Mouse (Mus musculus) neural tube, embryonic 15.5 days (tissue): ENCODE data around the gene Gm20388. TPM values are rescaled to one million over a fixed set of nuclear protein-coding genes. Genes with fewer than 3 reads are reported as not detected.
A peak's percentile ranks its signal among the peaks of the same experiment; 100 is the strongest.

Experiments
- ATAC-seq: fragments of 200-750 bp; cut with Nextera tagmentation; 2 replicates; pipeline ENCODE4 v1.8.0; 2017; ENCODE audit warnings: mild to moderate bottlenecking, moderate TSS enrichment, moderate library complexity; ENCODE audit not compliant: low FRiP score
- H3K27ac ChIP-seq: fragments of 300-500 bp; sonication (generic); replicated peaks from 2 replicates; pipeline ENCODE4 v1.5.1; 2015; ENCODE audit warnings: mild to moderate bottlenecking, inconsistent platforms
- H3K27me3 ChIP-seq: fragments of 300-500 bp; sonication (generic); replicated peaks from 2 replicates; pipeline ENCODE4 v1.6.1; 2015; ENCODE audit warnings: inconsistent platforms
- H3K36me3 ChIP-seq: fragments of 300-500 bp; sonication (generic); 2 replicates; pipeline ENCODE4 v1.6.1; 2015; ENCODE audit warnings: inconsistent platforms
- H3K4me1 ChIP-seq: fragments of 300-500 bp; sonication (generic); 2 replicates; pipeline ENCODE4 v1.6.1; 2015; ENCODE audit warnings: inconsistent platforms
- H3K4me2 ChIP-seq: fragments of 300-500 bp; sonication (generic); 2 replicates; pipeline ENCODE4 v1.6.1; 2015; ENCODE audit warnings: inconsistent platforms, mild to moderate bottlenecking, moderate library complexity
- H3K4me3 ChIP-seq: fragments of 300-500 bp; sonication (generic); replicated peaks from 2 replicates; pipeline ENCODE4 v1.5.1; 2015; ENCODE audit warnings: mild to moderate bottlenecking, inconsistent platforms
- H3K9ac ChIP-seq: fragments of 300-500 bp; sonication (generic); replicated peaks from 2 replicates; pipeline ENCODE4 v1.6.1; 2015; ENCODE audit warnings: mild to moderate bottlenecking, inconsistent platforms
- H3K9me3 ChIP-seq: fragments of 300-500 bp; sonication (generic); replicated peaks from 2 replicates; pipeline ENCODE4 v1.6.1; 2016; ENCODE audit warnings: inconsistent platforms
- WGBS: fragments of 180-500 bp; shearing (Covaris S2); methylation state at CpG from one replicate; pipeline ENCODE4 v1.1.7; 2015; ENCODE audit warnings: mixed read lengths; 5-methylcytosine and 5-hydroxymethylcytosine counted together
- polyA plus RNA-seq: library from polyadenylated mRNA; unstranded; fragments of >200 nt; fragmentation: Nextera tagmentation; extraction: Ambion mirVana; gene quantifications from 2 replicates; pipeline ENCODE4 v1.2.1, GENCODE M21; 2015

Gm20388 gene
- polyA plus RNA-seq, 1 experiment from 2014 or later: not detected

DNA sequence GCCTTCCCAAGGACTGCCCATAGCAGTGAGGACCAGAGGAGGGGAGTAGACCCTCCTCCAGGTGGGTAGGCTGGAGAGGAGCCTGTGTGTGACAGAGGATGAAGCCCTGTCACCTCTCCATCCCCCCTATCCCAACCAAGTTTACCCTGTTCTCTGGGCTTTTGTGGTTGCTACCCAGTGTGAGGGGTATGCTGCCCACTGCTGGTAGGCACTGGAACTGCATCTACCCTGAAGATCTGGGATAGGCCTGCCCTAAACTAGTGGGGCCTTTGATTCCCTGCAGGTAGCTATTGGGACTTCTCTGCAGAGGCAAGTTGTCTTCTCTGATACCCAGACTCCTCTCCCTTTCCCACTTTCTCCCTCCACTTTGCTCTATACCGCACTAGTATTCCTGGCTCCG is 2348.7 kb downstream of the Gm20388 start:
- H3K4me2 ChIP-seq: no peak overlapping the region
- no peak overlapping the region for H3K27ac ChIP-seq
- no peaks in the 10 kb centered on the region for H3K36me3 ChIP-seq
- peaks cover 7% of the 10 kb centered on the region; the same call in 1 of the 2 replicates for H3K4me1 ChIP-seq
- WGBS: 66% methylated on average over 2 of the region's 2 CpGs
- H3K4me3 ChIP-seq: no peak overlapping the region
- ATAC-seq: no peak
- peaks cover 9% of the 10 kb centered on the region; the same call in 1 of the 2 replicates for H3K27me3 ChIP-seq
- no peak overlapping the region for H3K9ac ChIP-seq
- no peaks in the 10 kb centered on the region for H3K9me3 ChIP-seq

DNA sequence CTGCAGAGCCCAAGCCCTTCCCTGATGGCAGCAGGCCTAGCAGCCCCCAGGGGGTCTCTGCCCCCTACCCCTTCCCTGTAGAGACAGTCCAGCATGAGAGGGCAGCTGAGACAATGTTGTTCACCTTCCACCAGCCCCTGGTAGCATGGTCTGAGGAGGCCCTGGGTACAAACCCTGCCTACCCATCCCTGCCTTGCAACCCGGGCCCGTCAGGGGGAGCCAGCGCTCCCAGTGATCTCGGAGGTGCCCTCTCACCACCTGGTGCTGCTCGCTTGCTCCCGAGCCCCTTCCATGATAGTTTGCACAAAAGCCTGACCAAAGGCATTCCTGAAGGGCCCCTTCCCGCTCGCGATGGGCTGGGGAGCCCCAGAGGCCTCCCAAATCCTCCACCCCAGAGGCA is 2350.1 kb downstream of the Gm20388 start:
- WGBS: 53% methylated on average over 9 of the region's 9 CpGs
- Histone ChIP-seq H3K27ac (no peak overlapping the region), H3K9me3 (no peaks in the 10 kb centered on the region), H3K27me3 (peaks cover 7% of the 10 kb centered on the region; the same call in 1 of the 2 replicates), H3K4me3 (no peak overlapping the region), H3K36me3 (no peaks in the 10 kb centered on the region), H3K4me1 (peaks cover 10% of the 10 kb centered on the region; the same call in 1 of the 2 replicates), H3K9ac (no peak overlapping the region), H3K4me2 (no peak overlapping the region)
- ATAC-seq: no peak

DNA sequence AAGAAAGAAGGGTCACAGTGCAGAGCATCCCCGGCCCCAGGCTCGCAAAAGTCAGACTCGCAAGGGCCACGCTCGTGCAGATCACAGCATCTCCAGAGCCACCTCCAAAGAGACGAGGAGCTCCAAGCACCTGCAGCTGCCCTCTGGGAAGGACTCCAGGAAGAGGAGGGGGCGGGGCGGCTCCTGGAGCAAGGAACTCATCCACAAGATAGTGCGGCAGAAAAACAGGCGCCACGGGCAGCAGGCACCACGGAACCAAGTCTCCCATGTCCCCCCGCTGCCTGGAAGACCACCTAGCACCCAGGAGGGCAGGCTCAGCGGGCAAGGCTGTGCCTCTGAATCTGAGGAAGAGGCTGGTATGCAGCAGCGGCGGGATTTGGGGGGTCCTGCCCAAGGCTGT is 2352.2 kb downstream of the Gm20388 start:
- WGBS: 70% methylated on average over 16 of the region's 16 CpGs
- H3K27ac ChIP-seq: no peak overlapping the region
- H3K4me3 ChIP-seq: no peak overlapping the region
- peaks cover 3% of the 10 kb centered on the region; the same call in 1 of the 2 replicates for H3K27me3 ChIP-seq
- no peak for ATAC-seq
- 0 out of 2 replicates have a peak, but pooled peaks cover 7% of the 10 kb centered on the region for H3K4me1 ChIP-seq
- H3K4me2 ChIP-seq: no peak overlapping the region
- H3K9ac ChIP-seq: no peak overlapping the region
- H3K9me3 ChIP-seq: no peaks in the 10 kb centered on the region
- no peaks in the 10 kb centered on the region for H3K36me3 ChIP-seq

GRCm38 (mm10) chr8:122264243-122264642 is 2353.6 kb downstream of the Gm20388 start:
- Histone ChIP-seq H3K27me3 (peaks cover 3% of the 10 kb centered on the region; the same call in 1 of the 2 replicates), H3K9me3 (no peaks in the 10 kb centered on the region), H3K4me2 (no peak overlapping the region), H3K27ac (no peak overlapping the region), H3K9ac (no peak overlapping the region), H3K4me3 (no peak overlapping the region), H3K36me3 (no peaks in the 10 kb centered on the region), H3K4me1 (peaks cover 17% of the 10 kb centered on the region)
- no peak for ATAC-seq
- 25% methylated on average over 9 of the region's 9 CpGs for WGBS

GRCm38 (mm10) chr8:122265522-122265921 is 2354.9 kb downstream of the Gm20388 start:
- H3K27ac ChIP-seq: no peak overlapping the region
- H3K4me1 ChIP-seq: peaks cover 23% of the 10 kb centered on the region
- WGBS: 89% methylated on average over 8 of the region's 8 CpGs
- H3K9me3 ChIP-seq: no peaks in the 10 kb centered on the region
- no peak overlapping the region for H3K4me3 ChIP-seq
- no peak overlapping the region for H3K4me2 ChIP-seq
- peaks cover 12% of the 10 kb centered on the region for H3K27me3 ChIP-seq
- H3K9ac ChIP-seq: no peak overlapping the region
- no peak for ATAC-seq
- H3K36me3 ChIP-seq: no peaks in the 10 kb centered on the region

DNA sequence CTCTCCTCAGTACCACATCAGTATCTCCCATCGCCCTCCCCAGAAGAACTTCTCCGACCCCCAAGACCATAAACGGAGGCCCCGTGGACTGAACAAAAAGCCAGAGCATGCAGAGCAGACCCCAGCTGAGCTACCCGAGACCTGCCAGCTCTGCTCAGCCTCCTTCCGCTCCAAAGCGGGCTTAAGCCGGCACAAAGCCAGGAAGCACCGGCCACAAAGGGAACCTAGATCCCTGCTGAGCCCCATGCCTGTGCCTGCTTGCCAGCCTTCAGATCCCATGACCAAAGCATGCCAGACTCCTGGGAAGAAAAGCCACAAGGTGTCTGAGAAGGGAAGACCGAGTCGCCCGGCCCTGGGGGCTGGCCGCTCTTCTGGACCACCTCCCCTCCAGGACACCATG is 2356.2 kb downstream of the Gm20388 start:
- 45% methylated on average over 13 of the region's 13 CpGs for WGBS
- Histone ChIP-seq H3K4me1 (peaks cover 23% of the 10 kb centered on the region), H3K27ac (no peak overlapping the region), H3K9ac (no peak overlapping the region), H3K4me2 (no peak overlapping the region), H3K27me3 (peaks cover 20% of the 10 kb centered on the region), H3K4me3 (no peak overlapping the region), H3K9me3 (no peaks in the 10 kb centered on the region), H3K36me3 (no peaks in the 10 kb centered on the region)
- no peak for ATAC-seq

DNA sequence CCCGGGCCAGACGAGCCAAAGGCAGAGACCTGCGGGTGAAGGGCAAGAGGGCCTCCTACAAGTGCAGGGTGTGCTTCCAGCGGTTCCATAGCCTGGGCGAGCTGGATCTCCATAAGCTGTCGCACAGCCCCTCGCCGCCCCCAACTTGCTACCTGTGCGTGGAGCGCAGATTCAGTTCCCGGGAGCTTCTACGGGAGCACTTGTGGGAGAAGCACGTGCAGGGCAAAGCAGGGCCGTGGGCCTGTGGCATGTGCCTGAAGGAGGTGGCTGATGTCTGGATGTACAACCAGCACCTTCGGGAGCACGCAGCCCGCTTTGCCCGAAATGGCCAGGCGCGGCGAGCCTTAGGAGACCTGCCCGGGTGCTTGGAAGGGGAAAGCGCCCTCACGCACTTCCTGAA is 2358.2 kb downstream of the Gm20388 start:
- Histone ChIP-seq H3K4me1 (peaks cover 29% of the 10 kb centered on the region), H3K4me3 (peak overlapping the region; percentile 41), H3K4me2 (peak overlapping the region; percentile 78), H3K9ac (peak overlapping the region; percentile 47; the same call in 1 of the 2 replicates), H3K27me3 (peaks cover 19% of the 10 kb centered on the region), H3K27ac (0 out of 2 replicates have a peak overlapping the region, but pooled peaks have one; percentile 0), H3K36me3 (no peaks in the 10 kb centered on the region), H3K9me3 (no peaks in the 10 kb centered on the region)
- 64% methylated on average over 24 of the region's 24 CpGs for WGBS
- no peak for ATAC-seq

GRCm38 (mm10) chr8:122269404-122269803 is 2358.8 kb downstream of the Gm20388 start:
- ATAC-seq: peak; percentile 64
- H3K27ac ChIP-seq: 0 out of 2 replicates have a peak overlapping the region, but pooled peaks have one; percentile 0
- 5% methylated on average over 21 of the region's 21 CpGs for WGBS
- H3K9ac ChIP-seq: peak overlapping the region; percentile 47; the same call in 1 of the 2 replicates
- H3K4me1 ChIP-seq: peaks cover 26% of the 10 kb centered on the region
- peak overlapping the region; percentile 41 for H3K4me3 ChIP-seq
- H3K9me3 ChIP-seq: no peaks in the 10 kb centered on the region
- peak overlapping the region; percentile 78 for H3K4me2 ChIP-seq
- peaks cover 19% of the 10 kb centered on the region for H3K27me3 ChIP-seq
- H3K36me3 ChIP-seq: no peaks in the 10 kb centered on the region

DNA sequence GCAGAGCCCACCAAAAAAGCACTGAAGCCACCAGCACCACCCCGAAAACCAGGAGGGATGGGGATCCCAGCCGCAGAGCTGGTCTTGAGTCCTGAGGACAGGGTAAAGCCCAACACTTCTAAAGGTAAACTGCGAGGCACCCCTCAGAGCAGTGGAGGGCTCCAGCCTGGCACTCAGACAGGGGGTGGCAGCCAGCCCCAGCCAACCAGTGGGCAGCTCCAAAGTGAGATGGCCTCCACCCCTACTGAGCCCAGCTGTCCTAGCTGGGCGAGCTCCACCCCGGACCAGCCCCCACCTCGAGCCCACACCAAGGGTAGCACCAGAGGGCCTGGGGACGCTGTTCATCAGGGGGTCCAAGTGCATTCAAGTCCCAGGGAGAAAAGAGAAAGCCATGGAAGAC is 2359.9 kb downstream of the Gm20388 start:
- H3K9me3 ChIP-seq: no peaks in the 10 kb centered on the region
- no peaks in the 10 kb centered on the region for H3K36me3 ChIP-seq
- H3K4me1 ChIP-seq: peaks cover 23% of the 10 kb centered on the region
- 76% methylated on average over 7 of the region's 7 CpGs for WGBS
- H3K4me3 ChIP-seq: no peak overlapping the region
- H3K9ac ChIP-seq: no peak overlapping the region
- H3K27ac ChIP-seq: no peak overlapping the region
- no peak overlapping the region for H3K4me2 ChIP-seq
- peaks cover 19% of the 10 kb centered on the region for H3K27me3 ChIP-seq
- ATAC-seq: no peak

DNA sequence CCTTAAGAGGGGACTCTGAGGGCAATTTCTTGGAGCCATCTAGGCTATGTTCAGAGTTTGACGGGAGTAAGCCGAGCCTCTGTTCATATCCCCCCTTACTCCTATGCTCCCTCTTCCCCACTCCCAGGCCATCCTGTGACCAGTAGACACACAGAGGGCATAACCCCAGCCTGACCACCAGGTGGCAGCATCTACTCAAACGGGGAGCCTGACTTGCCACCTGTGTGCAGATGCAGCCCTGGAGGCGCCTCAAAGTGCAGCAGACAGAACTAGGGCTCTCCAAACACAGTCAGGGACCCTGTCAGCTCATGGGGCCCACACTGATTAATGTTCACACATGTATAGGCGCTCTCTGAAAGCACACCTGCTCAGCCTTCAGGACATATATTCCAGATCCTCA is 2362.5 kb downstream of the Gm20388 start:
- Histone ChIP-seq H3K4me2 (no peak overlapping the region), H3K27ac (no peak overlapping the region), H3K4me1 (peaks cover 23% of the 10 kb centered on the region), H3K36me3 (no peaks in the 10 kb centered on the region), H3K4me3 (no peak overlapping the region), H3K9ac (no peak overlapping the region), H3K9me3 (no peaks in the 10 kb centered on the region), H3K27me3 (peaks cover 19% of the 10 kb centered on the region)
- 11% methylated on average over 5 of the region's 5 CpGs for WGBS
- no peak for ATAC-seq

- peaks cover 24% of the 10 kb centered on the region for H3K27me3 ChIP-seq
- no peak overlapping the region for H3K9ac ChIP-seq
- no peak overlapping the region for H3K27ac ChIP-seq
- H3K4me3 ChIP-seq: no peak overlapping the region
- H3K9me3 ChIP-seq: no peaks in the 10 kb centered on the region
- no peaks in the 10 kb centered on the region for H3K36me3 ChIP-seq
- no peak overlapping the region for H3K4me2 ChIP-seq
- peaks cover 18% of the 10 kb centered on the region for H3K4me1 ChIP-seq
- no peak for ATAC-seq
- WGBS: 56% methylated on average over 7 of the region's 7 CpGs
Observed at GRCm38 (mm10) chr8:122273826-122274225, 2363.2 kb downstream of the Gm20388 start.

DNA sequence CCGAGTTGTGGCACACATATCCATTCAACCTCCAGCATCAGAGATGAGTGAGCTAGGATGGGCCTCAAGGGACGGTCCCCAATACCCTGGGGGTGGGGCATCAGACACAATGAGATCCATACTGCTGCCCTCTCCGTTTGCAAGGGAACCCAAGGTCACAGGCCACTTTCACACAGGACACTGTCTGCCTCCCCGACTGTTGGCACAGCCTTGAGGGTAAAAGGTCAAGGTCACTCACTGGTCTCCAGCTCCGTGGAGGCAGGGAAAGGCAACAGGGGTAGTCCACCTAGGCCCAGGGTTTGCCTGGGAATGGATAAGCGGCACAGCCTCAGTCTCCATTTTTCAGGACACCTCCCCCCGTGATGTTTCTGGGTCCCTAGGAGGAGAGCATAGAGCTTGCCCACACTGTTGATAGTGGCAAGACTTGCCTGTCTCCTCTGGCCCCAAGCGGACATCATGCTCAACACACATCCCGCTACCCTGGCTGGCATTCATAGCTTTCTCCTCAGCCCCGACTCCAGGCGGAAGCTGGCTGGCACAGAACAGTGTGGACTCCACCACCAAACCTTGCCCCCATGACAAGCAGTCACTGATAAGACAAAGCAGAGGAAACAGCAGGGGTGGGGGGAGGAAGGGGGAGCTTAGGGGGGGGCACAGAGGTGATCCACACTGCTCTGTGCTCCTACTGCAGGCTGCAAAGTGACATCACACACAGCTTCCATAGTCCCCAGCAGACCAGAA is 2364.2 kb downstream of the Gm20388 start:
- WGBS: 78% methylated on average over 11 of the region's 11 CpGs
- no peaks in the 10 kb centered on the region for H3K9me3 ChIP-seq
- no peak overlapping the region for H3K27ac ChIP-seq
- peaks cover 8% of the 10 kb centered on the region; the same call in 1 of the 2 replicates for H3K4me1 ChIP-seq
- no peaks in the 10 kb centered on the region for H3K36me3 ChIP-seq
- ATAC-seq: no peak
- H3K27me3 ChIP-seq: peaks cover 25% of the 10 kb centered on the region
- no peak overlapping the region for H3K4me3 ChIP-seq
- H3K9ac ChIP-seq: no peak overlapping the region
- H3K4me2 ChIP-seq: no peak overlapping the region
